Mouse (Mus musculus) kidney, postnatal 4 days (tissue): ENCODE results near the gene Zim1.

Experiments
- DNase-seq, 2 experiments: peaks; one replicate each; pipeline ENCODE4 v3.0.0; 2021; ENCODE audit warnings: mixed read lengths in 2 of 2

Gene Zim1

DNA sequence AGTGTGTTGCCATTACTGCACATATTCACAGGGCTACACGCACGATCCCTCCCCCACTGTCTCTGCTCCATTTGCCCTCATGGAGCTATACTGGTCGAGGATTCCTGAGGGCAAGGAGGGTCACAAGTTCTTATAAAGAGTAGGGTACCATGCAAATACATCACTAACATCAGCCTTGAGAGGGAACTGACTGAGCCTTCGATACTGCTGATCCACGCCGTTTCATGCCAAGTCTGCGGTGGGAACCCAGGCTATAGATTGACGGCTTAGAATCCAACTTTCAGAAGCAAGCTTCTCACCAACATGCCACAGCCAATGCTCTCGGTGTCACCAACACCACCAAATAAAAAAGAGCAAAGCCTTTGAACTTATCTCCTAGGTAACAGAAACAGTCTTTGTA, 45.7 kb downstream of the Zim1 start:
- DNase-seq, result no peak

DNA sequence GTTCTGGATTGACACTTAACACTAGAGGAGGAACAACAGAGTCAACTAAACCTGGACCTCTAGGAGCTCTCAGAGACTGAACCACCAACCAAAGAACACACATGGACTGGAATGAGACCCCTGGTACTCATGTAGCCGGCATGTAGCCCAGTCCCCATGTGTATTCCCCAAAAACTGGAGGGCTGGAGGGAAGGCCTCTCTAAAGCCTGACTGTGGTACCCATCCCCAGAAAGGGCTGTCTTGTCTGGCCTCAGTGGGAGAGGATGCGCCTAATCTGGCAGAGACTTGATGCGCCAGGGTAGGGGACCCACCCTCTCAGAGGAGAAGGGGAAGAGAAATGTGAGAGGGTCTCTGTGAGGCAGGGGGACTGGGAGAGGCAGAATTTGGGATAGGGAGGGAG, 50.4 kb downstream of the Zim1 start:
- no peak for DNase-seq

DNA sequence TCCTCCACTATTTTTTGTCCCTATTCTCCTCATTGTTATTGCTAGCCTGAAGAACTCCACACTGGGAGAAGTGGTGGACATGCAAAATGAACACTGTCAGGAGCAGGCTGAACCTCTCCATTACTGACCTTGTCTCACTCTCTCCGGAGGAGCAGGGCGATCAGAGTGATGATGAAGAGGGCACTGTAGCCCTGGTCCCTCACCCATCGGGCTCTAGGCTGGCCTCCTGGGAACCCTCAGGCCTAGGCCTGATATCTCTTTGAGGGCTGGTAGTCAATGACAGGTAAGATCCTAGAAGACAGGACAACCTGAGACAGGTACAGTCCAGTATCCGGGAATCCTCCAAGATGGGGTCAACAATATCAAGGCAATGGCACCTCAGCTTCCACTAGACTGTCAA, 58.2 kb downstream of the Zim1 start:
- no peak for DNase-seq

DNA sequence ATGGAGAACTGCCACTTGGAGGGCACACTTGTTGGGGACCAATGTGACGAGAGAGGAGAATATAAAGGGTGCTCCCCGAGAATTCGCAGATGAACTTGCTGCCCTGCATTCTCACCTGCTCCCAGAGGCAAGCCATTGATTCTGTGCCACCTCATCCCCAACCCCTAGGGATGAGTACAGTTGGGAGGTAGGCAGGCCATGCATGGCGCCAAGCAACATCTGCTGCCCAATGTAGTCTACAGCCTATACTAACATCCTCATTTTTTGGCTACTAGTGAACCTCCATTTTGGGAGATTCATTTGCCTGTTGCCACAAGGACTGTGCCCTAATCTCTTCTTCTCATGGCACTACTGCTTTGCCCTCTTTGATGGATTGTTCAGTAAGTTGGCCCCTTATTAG, 59.5 kb downstream of the Zim1 start:
- DNase-seq, result no peak

DNA sequence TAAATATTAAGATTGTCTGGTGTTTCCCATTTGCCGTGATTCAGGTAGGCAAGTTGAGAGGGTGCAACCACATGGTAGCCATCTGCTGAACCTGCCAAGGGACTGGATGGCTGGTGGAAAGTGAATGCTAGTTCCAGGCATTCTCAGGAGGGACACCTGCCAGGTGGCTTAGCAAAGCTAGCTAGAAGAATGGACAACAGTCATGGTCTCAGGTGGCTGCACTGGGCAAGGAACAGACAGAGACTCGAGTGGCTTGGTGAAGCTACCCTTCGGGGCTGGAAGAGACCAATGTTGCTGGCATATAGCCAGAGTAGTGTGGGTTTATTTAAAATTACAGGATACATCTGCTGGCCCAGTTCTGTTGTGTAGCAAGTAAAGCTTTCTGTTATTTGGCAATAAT, 60.4 kb downstream of the Zim1 start:
- no peak for DNase-seq
